Mouse (Mus musculus): ENCODE measurements at regions not wholly inside any gene's neighbourhood (a gene's known extent, or its start where the extent isn't known, plus 50 kb on each side); places are given as distances from the start of the nearest gene placed in this dataset.

DNA sequence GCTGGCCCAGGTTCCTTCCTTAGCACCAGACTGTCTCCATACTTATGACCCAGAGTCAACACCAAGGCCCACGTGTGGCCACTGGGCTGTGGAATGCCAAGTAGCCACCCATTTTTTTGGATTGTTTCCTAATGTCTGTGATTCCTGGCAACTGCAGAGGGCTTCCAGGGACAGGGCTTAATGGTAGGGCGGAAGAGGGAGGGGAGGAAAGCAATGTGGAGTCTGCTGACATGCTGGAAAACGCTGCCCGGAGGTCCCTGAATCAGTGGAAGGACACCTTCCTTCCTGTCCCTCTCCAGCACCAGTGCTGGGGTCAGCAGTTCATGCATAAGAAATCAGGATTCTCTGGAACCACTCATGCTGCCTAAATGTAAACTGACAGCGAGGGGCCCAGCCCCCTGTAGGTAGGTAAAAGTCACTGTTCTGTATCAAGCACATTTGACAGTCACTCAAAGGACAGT, 90.8 kb downstream of the Iyd start:
- peak; percentile 44 for DNase-seq (ENCODE audit: low read depth, low spot score)

- peak; percentile 56 for DNase-seq (ENCODE audit: low read depth, low spot score)
Measured at GRCm38 (mm10) chr10:3633871-3634496, 93.9 kb downstream of the Iyd start.

DNA sequence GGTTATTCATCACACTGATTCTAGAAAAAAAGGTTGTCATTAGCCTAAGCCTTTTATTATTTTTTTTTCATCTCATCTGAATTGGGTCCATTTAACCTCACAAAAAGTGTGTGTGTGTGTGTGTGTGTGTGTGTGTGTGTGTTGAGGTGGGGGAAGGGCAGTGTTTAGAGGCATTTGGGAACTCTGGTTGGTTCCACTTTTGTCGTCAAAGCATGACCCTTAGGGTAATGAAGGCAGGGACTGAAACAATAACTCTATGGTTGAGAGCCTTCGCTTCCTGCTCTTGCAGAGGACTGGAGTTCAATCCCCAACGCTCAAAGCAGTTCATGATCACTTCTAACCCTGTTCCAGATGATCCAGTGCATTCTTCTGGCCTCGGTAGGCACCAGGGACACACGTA, 96.1 kb upstream of the Plekhg1 start:
- DNase-seq (ENCODE audit: low read depth, low spot score): no peak

DNA sequence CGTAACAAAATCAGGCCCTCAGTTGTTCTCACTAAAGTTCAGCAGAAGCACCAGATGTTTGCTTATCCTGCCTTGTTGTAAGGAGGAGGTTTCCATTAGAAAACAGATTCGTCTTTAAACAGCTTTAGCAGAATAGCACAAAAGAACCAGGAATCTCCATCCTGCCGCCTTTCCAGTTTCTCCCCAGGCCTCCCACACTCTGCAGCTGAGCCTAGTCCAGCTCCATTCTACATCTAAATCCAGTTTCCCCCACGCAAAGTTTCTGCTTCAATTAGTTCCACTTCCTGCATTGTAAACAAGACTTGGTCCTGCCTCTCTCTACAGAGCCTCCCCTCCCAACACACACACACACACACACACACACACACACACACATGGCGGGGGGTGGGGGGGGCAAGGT, 95.1 kb upstream of the Plekhg1 start:
- DNase-seq (ENCODE audit: low read depth, low spot score): no peak

GRCm38 (mm10) chr10:3646151-3646910, 93.8 kb upstream of the Plekhg1 start:
- DNase-seq (ENCODE audit: low read depth, low spot score): no peak

DNA sequence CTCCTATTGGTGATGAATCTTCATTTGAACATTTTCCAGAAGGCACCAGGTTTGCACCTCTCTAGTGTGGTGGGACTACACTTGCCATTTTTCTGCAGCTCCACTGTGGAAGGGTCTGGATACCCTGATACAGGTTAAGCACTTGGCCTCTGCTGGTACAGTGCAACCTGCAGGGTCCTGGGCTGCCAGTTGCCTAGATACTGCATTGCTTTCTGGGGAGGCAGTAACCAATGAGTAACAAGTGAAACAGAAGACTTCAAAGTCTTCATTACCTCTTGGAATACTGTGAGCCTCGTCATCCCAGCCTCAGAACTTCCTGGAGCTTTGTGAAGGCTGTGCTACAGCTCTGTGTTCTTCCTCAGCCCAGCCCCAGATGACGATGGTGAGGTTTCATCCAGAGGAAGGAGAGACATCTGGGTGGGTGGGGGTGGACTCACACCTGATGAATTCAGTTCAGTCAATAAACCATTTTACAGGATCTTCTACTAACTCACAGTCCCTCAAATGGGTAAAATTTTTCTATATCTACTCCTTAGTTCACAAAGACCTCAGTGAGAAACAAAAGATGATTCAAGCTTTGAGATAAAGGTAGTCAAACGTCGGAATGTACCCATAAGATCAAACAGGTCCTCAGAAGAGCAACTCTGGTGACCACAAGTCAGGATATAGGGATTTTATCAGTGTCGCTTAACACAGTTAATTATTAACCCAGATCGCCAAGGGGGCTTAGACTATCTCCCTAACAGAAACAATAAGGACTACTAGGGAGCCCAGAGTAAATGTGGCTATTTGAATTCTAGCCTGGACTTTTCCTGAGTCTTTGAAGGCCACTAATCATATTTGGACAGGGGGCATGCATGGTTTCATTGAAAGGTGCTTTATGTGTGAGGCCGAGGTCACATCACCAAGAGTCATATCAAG, 92.1 kb upstream of the Plekhg1 start:
- no peak for DNase-seq (ENCODE audit: low read depth, low spot score)

DNA sequence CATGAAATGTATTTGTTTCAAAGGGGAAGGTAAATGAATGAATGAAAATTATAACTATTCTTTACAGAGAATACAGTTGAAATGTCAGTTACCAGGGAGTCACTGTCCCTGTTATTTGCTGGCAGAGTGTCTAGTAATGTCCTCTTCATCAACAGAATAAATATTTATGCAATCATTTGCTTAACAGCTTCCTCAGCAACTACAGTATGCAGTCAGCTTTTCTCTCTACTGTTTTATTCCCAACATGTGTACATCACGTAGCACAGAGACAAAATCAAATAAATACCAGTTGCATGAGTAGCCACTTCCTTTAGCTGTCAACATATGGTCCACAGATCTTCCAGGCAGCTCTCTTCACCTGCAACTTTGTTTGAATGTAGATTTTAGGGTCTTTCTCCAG, 90.2 kb upstream of the Plekhg1 start:
- no peak for DNase-seq (ENCODE audit: low read depth, low spot score)

DNA sequence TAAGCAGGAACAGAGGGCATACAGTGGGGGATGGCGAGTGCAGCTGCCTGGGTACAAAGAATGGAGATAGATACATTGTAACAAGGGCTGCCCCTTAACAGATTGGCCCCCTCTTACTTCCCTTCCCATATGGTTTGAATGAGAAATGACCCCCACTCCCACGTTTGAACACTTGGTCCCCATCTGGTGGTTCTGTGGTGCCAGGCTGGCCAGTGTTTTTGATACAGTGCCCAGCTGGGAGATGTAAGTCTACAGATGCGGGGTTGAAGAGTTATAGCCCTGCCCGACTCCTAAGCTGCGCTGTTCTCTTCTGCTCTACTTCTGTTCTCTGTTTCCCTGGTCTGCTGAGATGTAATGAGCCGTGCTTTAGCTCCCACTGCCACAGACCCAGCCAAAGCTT, 89.6 kb upstream of the Plekhg1 start:
- DNase-seq (ENCODE audit: low read depth, low spot score): no peak

DNA sequence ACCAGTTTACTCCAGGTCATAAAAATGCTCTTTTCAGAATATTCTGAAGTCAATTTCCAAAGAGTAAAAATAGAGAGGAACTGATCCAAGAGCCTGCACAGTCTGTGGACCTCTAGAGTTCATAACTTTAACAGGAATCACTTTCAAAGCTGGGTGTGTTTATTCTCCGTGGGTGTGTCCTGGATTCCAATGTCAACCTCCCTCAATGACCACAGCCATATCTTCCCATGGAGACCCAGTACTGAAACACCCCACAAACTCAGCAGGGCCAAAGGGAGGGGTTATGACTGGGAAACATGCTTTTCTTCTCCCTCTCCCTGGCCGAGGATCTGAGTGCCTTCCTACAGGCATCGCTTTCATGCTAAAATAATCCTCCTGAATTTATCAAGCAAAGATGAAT, 87.6 kb upstream of the Plekhg1 start:
- DNase-seq (ENCODE audit: low read depth, low spot score): peak; percentile 14

GRCm38 (mm10) chr10:3656081-3656480, 84.1 kb upstream of the Plekhg1 start:
- no peak for DNase-seq (ENCODE audit: low read depth, low spot score)

DNA sequence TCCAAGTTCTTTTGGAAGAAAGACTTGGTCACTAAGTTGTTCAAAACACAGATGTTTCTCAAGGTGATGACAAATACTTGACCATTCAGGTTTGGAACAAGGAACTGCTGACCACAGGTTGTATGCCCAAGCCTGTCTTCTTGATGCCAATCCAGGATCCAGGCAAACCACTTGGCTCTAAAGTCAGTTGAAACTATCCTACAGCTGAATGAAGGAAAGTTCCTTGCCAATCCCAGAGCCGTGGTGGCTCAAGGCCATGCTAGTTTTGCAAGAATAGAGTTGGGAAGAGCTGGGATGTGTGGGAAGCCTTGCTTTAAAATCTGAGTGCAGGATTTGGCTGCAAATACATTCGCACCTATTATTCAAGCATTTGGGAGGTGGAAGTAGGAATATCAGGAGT, 78.0 kb upstream of the Plekhg1 start:
- DNase-seq (ENCODE audit: low read depth, low spot score): no peak

DNA sequence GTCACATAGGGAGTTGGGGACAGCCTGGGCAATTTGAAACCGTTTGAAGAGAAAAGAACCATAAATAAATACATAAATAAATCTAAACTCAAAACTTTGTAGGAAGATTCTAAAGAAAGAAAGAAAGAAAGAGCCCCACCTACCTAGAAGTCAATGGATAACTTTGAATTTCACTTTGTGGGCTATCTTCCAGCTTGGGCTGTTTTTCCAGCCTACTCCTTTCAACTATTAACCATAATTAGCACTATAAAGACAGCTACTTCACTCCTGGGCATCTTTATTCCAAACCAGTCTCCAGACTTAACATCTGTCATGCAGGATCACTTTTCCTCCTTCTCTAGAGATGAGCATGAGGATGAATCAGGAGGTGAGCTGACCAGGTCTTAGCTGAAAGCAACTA, 77.6 kb upstream of the Plekhg1 start:
- no peak for DNase-seq (ENCODE audit: low read depth, low spot score)

DNA sequence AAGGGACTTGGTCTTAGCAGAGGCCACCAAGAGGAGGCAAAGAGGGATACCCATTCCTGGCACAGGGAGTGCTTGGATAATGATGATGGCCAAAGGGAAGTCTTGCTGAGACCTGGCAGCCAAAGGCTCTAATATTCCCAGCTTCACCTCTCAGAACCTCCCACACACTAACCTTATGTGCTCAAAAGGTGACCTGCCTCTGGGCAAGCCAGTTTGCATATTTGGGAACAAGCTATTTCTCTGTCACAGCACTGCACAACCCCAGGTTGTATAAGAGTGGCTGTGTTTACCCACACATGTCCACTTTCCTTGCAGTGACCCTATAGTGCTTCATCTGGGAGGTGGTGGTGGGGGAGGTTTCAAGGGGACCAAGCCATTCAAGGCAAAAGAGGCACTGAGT, 76.9 kb upstream of the Plekhg1 start:
- DNase-seq (ENCODE audit: low read depth, low spot score): no peak

- DNase-seq (ENCODE audit: low read depth, low spot score): peak; percentile 48
Measured at GRCm38 (mm10) chr10:3684481-3684880, 55.7 kb upstream of the Plekhg1 start.
